Mouse (Mus musculus) gastrocnemius, postnatal 4 days (tissue): ENCODE measurements around the gene Smu1. TPM values are rescaled to one million over a fixed set of nuclear protein-coding genes. Genes with fewer than 3 reads are reported as not detected.
A peak's percentile ranks its signal among the peaks of the same experiment; 100 is the strongest.

Experiments used
- DNase-seq, 2 experiments: peaks; one replicate each; pipeline ENCODE4 v3.0.0; 2021 to 2022; ENCODE audit warnings: low spot score in 2 of 2, mixed read lengths in 2 of 2
- total RNA-seq, 2 experiments: library from RNA; stranded (reverse); gene quantifications; 2 replicates each; pipeline ENCODE4 v1.2.3; 2021

The Smu1 gene
- total RNA-seq, 2 experiments from 2014 or later: 45.3 to 47.3 TPM

GRCm38 (mm10) chr4:40759876-40760275 is 2.2 kb upstream of the Smu1 start:
- DNase-seq: no peak

DNA sequence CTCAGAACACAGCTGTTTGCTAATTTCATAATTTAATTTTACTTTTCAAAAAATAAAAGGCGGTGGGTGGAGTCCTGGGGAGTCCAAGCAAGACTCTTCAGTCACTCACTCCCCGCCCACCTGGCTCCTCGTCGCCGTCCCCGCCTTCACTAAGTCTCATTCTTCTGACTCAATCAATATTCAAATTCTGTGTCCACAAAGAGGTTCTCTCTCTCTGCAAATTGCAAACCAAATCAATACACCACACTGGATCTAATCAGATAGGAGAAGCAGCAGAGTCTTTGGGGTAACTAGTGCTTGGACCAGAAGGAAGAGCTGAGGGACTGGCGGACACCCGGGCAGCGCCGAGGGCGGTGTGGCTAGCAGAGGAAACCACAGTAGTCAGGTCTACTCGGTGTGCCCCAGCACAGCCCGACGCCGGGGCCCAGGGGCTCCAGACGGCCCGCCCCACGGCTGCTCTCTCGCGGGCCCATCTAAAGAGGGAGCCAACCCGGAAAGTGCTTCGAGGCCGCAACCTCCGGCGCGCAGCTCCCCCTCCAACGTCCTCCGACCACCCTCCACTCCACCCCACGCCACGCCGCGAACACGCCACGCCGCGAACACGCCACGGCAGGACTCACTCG is 455 bp downstream of the Smu1 start:
- peak in 1 of 2 experiments; percentile 14 for DNase-seq

- no peak for DNase-seq
Observed at GRCm38 (mm10) chr4:40735351-40735750, 22.4 kb downstream of the Smu1 start.

GRCm38 (mm10) chr4:40731262-40731661 is 26.5 kb downstream of the Smu1 start:
- DNase-seq: no peak

DNA sequence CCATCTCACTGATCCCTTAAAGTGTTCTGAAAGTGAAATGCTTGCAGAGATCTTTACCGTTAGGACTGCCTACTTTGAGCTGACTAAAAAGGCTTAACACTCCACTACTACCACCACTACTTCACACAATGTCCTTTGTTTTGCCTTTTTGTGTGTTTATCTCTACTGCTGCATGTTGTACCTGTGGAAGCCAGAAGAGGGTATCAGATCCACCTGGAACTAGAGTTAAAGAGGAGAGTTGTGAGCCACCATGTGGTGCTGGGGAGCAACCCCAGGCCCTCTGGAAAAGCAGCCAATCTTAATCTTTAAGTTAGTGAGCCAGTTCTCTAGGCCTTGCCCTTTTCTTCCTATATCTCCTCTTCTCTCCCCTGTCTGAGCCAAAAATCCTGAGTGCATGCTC is 30.5 kb downstream of the Smu1 start:
- no peak for DNase-seq

DNA sequence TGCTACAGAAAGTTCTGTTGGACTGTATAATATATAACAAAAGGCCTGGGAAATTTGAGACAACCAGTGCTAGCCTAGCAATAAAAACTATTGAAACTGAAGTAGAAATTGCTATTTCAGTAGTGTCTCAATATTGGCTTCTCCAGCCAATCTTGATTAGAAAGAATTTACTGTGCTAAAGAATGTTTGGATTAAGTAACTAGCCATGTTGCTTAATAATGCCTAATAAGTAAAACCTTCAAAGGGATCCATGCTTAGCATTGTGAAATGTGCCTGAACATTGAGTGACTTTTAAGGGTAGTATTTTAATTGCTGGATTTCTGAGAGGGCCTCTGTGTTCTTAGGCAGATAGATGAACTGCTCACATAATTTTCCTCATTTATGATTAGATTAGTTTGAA is 32.2 kb downstream of the Smu1 start:
- DNase-seq: no peak

DNA sequence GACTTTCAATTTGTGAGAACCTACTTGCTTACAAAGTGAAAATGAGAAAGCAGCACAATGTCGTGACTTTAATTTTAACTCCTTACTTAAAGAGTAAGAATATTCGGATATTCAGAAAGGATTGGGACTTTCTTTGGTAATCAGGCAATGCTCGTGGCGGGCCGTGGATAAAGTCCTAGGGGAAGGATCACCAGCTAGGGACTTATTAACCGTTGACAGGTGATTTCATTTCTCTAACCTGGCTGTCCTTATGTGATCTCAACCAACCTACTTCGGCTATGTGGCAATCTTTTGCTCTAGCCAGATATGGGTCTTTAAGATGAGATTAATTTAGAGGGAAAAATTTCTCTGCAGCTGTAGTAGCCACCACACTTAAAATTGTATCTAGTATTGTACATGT is 32.6 kb downstream of the Smu1 start:
- no peak for DNase-seq

- peak; percentile 54 to 80 for DNase-seq
Observed at GRCm38 (mm10) chr4:40722687-40723460, 34.8 kb downstream of the Smu1 start.

DNA sequence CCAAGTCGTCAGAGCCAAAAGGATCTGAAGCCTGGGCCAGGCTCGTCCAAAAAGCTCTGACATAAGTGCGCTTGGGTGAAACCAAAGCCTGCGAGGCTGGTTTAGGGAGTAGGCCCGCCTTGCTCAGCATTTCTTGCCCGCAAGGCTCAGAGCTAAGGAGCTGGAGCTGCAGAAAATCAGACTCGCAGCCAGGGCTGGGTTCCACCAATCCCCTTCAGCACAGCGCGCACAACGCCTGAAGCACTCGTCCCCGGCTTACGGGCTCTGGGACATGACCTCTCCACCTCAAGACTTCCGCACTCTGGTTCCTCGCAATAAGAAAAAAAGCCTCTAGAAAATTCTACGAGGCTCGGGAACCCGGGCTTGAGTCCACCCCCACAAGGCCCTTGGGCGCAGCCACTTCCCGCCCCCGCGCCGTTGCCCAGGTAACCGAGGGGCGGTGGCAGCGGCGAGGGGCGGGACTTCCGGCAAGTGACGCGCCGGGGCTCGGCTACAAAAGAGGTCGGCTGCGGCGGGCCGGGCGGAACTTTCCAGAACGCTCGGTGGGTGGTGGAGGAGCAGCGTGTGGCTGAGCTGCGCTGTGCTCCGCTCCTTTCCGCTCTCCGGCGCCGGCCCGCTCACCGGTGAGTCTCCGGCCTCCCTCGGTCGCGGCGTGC is 35.6 kb downstream of the Smu1 start, which contains the start of gene Dnaja1:
Dnaja1 (plus strand) TSS at position 140 of the 656 bp plus-strand sequence.
- DNase-seq: peak; percentile 99

GRCm38 (mm10) chr4:40720910-40721309 is 36.8 kb downstream of the Smu1 start:
- DNase-seq: no peak

DNA sequence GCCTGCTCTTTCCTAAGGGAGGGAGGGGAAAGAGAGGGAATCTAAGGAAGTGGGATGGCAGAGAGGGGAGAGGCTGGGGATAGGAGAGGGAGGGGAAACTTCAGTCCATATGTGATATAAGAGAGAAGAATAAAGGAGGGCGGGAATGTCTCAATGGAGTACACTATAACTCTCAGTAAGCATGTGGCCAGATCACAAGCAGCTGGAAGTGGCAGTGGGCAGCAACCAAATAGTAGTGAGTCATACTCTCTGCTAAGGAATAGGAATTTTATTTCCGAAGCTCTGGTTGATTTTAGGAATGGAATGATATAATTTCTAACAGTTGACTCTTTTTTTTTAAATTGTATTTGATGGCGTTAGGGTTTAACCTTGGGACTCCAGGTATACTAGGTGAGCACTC is 40.6 kb downstream of the Smu1 start:
- DNase-seq: no peak

DNA sequence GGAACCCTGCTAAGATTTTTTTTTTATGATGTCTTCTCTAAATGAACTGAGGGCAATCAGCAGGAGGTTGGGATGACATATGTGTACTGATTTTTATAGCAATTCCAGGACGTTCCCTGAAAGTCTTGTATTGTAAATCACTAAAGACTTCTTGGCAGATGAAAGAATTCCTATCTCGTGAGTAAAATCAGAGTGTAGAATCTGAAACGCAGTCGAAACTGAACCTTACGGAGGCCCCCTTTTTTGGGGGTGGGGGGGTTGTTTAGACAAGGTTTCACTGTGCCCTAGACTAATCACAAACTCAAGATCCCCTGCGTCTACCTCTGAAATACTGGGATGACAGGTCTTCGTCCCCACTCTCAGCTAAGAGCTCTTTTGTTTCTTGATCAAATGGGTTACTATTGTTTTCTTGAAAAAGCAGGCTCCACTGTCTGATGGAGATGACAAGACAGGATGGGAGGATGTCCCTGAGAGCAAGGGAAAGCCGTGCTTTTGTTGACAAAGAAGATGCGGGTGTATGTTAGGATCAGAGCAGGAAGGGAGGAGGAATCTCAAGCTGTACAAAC is 53.9 kb downstream of the Smu1 start:
- no peak for DNase-seq

GRCm38 (mm10) chr4:40702797-40703709 is 54.7 kb downstream of the Smu1 start, which contains the start of gene Aptx:
TSS of gene Aptx (minus strand) at chr4:40703194.
- DNase-seq: peak; percentile 85 to 94

- DNase-seq: no peak
Observed at GRCm38 (mm10) chr4:40701796-40702195, 55.9 kb downstream of the Smu1 start.

DNA sequence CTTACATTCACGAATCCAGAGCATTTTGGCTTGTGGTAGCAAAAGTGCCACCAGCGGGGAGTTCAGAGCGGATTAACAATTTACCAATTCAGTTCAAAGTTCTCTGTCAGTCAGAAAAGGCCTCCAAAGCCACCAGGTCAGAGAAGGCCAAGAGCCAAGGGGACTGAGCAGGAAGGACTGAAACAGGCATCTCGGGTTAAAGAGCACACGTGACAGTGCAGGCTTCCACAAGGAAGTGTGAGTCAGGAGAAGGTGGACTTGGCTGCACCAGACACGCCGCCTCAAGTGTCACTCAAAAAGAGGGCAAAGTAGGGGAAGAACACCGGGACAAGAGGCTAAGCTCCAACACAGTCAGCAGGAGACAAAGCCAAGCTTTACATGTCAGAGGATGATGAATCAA is 57.5 kb downstream of the Smu1 start:
- no peak for DNase-seq

DNA sequence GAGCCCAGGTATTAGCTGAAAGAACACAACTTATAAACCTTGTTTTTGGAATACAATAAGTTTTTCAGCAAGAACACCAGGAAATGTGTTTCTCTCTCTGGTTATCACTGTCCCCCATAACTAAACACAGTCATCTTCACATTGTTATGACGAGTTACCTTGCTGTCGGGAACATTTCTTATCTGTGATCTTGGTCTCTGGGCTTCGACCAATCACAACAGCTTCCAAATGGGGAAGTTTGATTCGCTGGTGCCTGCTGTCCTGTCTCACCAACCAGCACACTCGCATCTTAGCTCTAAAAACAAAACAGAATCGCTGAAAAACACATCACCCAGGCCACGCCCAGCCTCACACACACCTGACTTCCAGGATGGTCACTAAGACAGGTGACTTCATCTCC is 60.7 kb downstream of the Smu1 start:
- DNase-seq: no peak

GRCm38 (mm10) chr4:40691100-40691499 is 66.6 kb downstream of the Smu1 start:
- DNase-seq: no peak
